Mouse (Mus musculus) megakaryocyte, embryonic 14.5 days (primary cell): ENCODE results near the gene Gm11595.

ENCODE experiments used
- FLI1 ChIP-seq: IDR thresholded peaks from 2 replicates; pipeline ENCODE4 v1.6.1; 2012; ENCODE audit warnings: low read length, inconsistent platforms, mixed read lengths
- GATA1 ChIP-seq: IDR thresholded peaks from 3 replicates; pipeline ENCODE4 v1.6.1; 2012; ENCODE audit warnings: mixed read lengths, low read length, inconsistent platforms, borderline replicate concordance

DNA sequence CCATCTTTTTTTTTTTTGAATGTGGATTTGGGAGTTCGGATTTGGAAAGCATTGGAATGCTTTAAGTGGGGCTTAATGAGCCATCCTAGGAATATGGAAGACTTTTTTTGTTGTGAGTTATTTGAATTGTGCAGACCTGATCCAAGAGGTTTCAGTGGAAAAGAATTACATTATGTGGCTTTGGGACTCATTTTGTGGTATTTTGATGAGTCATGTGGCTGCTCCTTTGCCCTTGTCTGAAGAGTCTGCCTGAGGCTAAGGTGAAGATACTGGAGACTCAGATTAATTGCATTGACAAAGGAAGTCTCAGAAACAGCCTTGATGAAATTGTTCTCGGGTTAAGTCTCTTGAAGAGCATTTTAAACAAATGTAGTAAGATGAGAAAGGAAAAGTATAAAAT is 4.3 kb downstream of the Gm11595 start:
- TF ChIP-seq GATA1 (no peak), FLI1 (no peak)
